Mouse (Mus musculus) spleen, adult 2 months (tissue): ENCODE measurements around the gene Gon7. TPM values are rescaled to one million over a fixed set of nuclear protein-coding genes. Genes with fewer than 3 reads are reported as not detected.

Source experiments
- DNase-seq, 2 experiments: peaks; one replicate each; pipeline versions ENCODE4 v3.0.0 to v3.0.0-alpha.2; 2012 to 2021; ENCODE audit warnings: low spot score in 2 of 2, low read depth in 1 of 2
- H3K27ac ChIP-seq: fragments of 200-500 bp; 2 replicates; pipeline ENCODE4 v1.5.1; 2012; ENCODE audit warnings: low read length, inconsistent platforms; ENCODE audit not compliant: insufficient read depth
- H3K27me3 ChIP-seq: fragments of 200-500 bp; 2 replicates; pipeline ENCODE4 v1.6.1; 2012; ENCODE audit warnings: mild to moderate bottlenecking, moderate library complexity, low read length, inconsistent platforms; ENCODE audit not compliant: control insufficient read depth, insufficient read depth
- H3K36me3 ChIP-seq: fragments of 200-500 bp; 2 replicates; pipeline ENCODE4 v1.6.1; 2012; ENCODE audit warnings: mild to moderate bottlenecking, low read length, inconsistent platforms; ENCODE audit not compliant: control insufficient read depth, insufficient read depth
- H3K4me1 ChIP-seq: fragments of 200-500 bp; 2 replicates; pipeline ENCODE4 v1.6.1; 2011; ENCODE audit warnings: inconsistent platforms; ENCODE audit not compliant: control insufficient read depth, insufficient read depth, insufficient read length
- H3K4me3 ChIP-seq: fragments of 200-500 bp; 2 replicates; pipeline ENCODE4 v1.5.1; 2011; ENCODE audit warnings: mild to moderate bottlenecking, inconsistent platforms; ENCODE audit not compliant: insufficient read depth, insufficient read length; ENCODE audit errors: extremely low read depth
- CTCF ChIP-seq: fragments of 200-500 bp; IDR thresholded peaks from 2 replicates; pipeline ENCODE4 v1.5.1; 2011; ENCODE audit warnings: mild to moderate bottlenecking, inconsistent platforms; ENCODE audit not compliant: insufficient read depth, insufficient read length, insufficient replicate concordance; ENCODE audit errors: extremely low read depth
- POLR2A ChIP-seq: fragments of 200-500 bp; IDR thresholded peaks from 2 replicates; pipeline ENCODE4 v1.6.1; 2011; ENCODE audit warnings: low read depth, low read length, inconsistent platforms
- WGBS: fragments of 180-500 bp; shearing (Covaris S2); methylation state at CpG from one replicate; pipeline ENCODE4 v1.1.7; 2018; 5-methylcytosine and 5-hydroxymethylcytosine counted together
- polyA plus RNA-seq: library from polyadenylated mRNA; depleted of rRNA; stranded (reverse); fragments of >200 nt; gene quantifications from 2 replicates; pipeline ENCODE4 v1.2.3, GENCODE M21; 2012; rRNA removed

Gon7 gene
- polyA plus RNA-seq, 1 experiment = 11.3 TPM

GRCm38 (mm10) chr12:102703921-102704408 is 53.6 kb downstream of the Gon7 start:
- H3K4me1 ChIP-seq = peaks cover 18% of the 10 kb centered on the region; the same call in 1 of the 2 replicates
- 5% methylated on average over 17 of the region's 17 CpGs for WGBS

GRCm38 (mm10) chr12:102703441-102703840 is 54.2 kb downstream of the Gon7 start:
- H3K4me1 ChIP-seq = peaks cover 23% of the 10 kb centered on the region; the same call in 1 of the 2 replicates

More at GRCm38 (mm10) chr12:102703921-102704408, 53.6 kb downstream of the Gon7 start:
- H3K27ac ChIP-seq = peak overlapping the region; percentile 84
- TF ChIP-seq CTCF = no peak
- TF ChIP-seq POLR2A = no peak
- peak overlapping the region; percentile 98 for H3K4me3 ChIP-seq
- no peak for DNase-seq
- no peaks in the 10 kb centered on the region for H3K36me3 ChIP-seq
- H3K27me3 ChIP-seq = no peaks in the 10 kb centered on the region

More at GRCm38 (mm10) chr12:102703441-102703840, 54.2 kb downstream of the Gon7 start:
- Histone ChIP-seq H3K4me3 (peak overlapping the region; percentile 98; the same call in 1 of the 2 replicates), H3K27me3 (no peaks in the 10 kb centered on the region), H3K27ac (peak overlapping the region; percentile 84), H3K36me3 (no peaks in the 10 kb centered on the region)
- DNase-seq = no peak
- no peak for TF ChIP-seq CTCF
- TF ChIP-seq POLR2A = no peak
- WGBS = 26% methylated on average over 6 of the region's 6 CpGs

Other genes starting within 250 kb of the Gon7 start
- 0.12 TPM in 1 of 2 replicates, not detected in the other for gene Chga, start 202.8 kb downstream of the Gon7 start, polyA plus RNA-seq
- gene Itpk1, start 52.9 kb downstream of the Gon7 start, polyA plus RNA-seq = 21.1 and 22.2 TPM in 2 replicates
- gene Moap1, start 14.1 kb downstream of the Gon7 start, polyA plus RNA-seq = 0.32 and 0.40 TPM in 2 replicates
- 1.8 and 2.6 TPM in 2 replicates for gene Tmem251, start 14.0 kb downstream of the Gon7 start, polyA plus RNA-seq
- gene Gm28051, start within 50 bp of the Gon7 start, polyA plus RNA-seq = not detected in 2 replicates
- gene Ubr7, start 164 bp upstream of the Gon7 start, polyA plus RNA-seq = 9.3 and 10.3 TPM in 2 replicates
- 0.86 and 0.93 TPM in 2 replicates for gene Gm20604, start 869 bp upstream of the Gon7 start, polyA plus RNA-seq
- 7.0 and 8.2 TPM in 2 replicates for gene Btbd7, start 120.7 kb upstream of the Gon7 start, polyA plus RNA-seq
- gene Cox8c, start 141.5 kb upstream of the Gon7 start, polyA plus RNA-seq = not detected in 2 replicates
- gene Unc79, start 191.1 kb upstream of the Gon7 start, polyA plus RNA-seq = 0.08 and 0.12 TPM in 2 replicates